Mouse (Mus musculus): Measurements from ENCODE around the gene Pdcd1lg2. TPM values are rescaled to one million over a fixed set of nuclear protein-coding genes. Genes with fewer than 3 reads are reported as not detected.

Pdcd1lg2 gene
- polyA plus RNA-seq, 1 experiment from 2014 or later, result not detected

GRCm38 (mm10) chr19:29457982-29458381 lies 47.3 kb downstream of the Pdcd1lg2 start:
- H3K27me3 ChIP-seq (ENCODE audit: insufficient read depth, low read length), result no peaks in the 10 kb centered on the region
- DNase-seq (ENCODE audit: low spot score) (no peak), ATAC-seq (replicated peaks; ENCODE audit: low FRiP score, low read depth) (no peak)
- H3K27ac ChIP-seq, result no peak overlapping the region
- no peaks in the 10 kb centered on the region for H3K9me3 ChIP-seq (replicated peaks; ENCODE audit: low read length)
- no peaks in the 10 kb centered on the region for H3K36me3 ChIP-seq (ENCODE audit: insufficient read depth, low read length)
- H3K9ac ChIP-seq (ENCODE audit: low read depth, low read length), result no peak overlapping the region
- H3K4me2 ChIP-seq (ENCODE audit: low read length), result no peak overlapping the region
- H3K4me1 ChIP-seq (replicated peaks; ENCODE audit: insufficient read depth, low read length), result no peaks in the 10 kb centered on the region
- WGBS, result 97% methylated on average over 1 of the region's 1 CpGs
- TF ChIP-seq CTCF (IDR thresholded peaks at IDR 0.05; ENCODE audit: low read depth), result no peak
- H3K4me3 ChIP-seq (replicated peaks; ENCODE audit: low read depth, low read length), result no peak overlapping the region

DNA sequence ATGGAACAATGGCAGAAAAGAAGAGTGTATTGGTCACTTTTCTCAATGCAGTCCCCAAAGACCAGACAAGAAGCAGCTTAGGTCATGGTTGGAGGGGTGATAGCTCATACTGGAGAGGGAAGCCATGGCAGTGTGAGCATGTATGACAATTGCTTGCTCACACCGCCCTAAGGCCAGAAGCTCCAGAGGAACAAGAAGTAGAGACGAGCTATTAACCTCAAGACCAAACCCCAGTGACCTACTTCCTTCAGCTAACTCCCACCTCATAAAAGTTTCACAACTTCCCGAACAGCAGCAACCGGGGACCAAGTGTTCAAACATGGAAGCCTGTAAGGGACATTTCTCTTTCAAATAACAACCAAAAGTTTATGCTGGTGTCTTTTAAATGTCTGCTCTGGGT lies 51.7 kb downstream of the Pdcd1lg2 start:
- WGBS, result 56% methylated on average over 4 of the region's 4 CpGs
- H3K4me1 ChIP-seq (replicated peaks; ENCODE audit: insufficient read depth, low read length), result no peaks in the 10 kb centered on the region
- no peak for TF ChIP-seq CTCF (IDR thresholded peaks at IDR 0.05; ENCODE audit: low read depth)

DNA sequence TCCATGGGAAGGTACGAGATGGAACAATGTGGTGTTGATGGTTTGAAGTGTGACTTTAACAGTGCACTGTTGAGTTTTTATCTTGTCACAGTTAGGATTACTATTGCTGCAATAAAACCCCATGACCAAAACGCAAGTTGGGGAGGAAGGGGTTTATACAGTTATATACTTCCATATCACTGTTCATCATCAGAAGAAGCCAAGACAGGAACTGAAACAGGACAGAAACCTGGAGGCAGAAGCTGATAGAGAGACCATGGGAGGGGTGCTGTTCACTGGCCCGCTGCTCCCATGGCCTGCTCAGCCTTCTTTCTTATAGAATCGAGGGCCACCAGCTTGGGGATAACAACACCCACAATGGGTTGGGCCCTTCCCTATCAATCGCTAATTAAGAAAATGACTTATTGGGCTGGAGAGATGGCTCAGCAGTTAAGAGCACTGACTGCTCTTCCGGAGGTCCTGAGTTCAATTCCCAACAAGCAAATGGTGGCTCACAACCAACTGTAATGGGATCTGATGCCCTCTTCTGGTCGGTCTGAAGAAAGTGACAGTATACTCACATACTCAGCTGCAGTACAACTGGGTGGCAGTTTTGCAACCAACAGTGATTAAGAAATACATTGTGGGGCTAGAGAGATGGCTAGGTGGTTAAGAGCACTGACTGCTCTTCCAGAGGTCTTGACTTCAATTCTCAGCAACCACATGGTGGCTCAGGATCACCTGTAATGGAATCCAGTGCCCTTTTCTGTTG lies 53.1 kb downstream of the Pdcd1lg2 start:
- Histone ChIP-seq H3K9ac (ENCODE audit: low read depth, low read length) (no peak overlapping the region), H3K9me3 (replicated peaks; ENCODE audit: low read length) (no peaks in the 10 kb centered on the region), H3K27me3 (ENCODE audit: insufficient read depth, low read length) (no peaks in the 10 kb centered on the region), H3K4me1 (replicated peaks; ENCODE audit: insufficient read depth, low read length) (no peaks in the 10 kb centered on the region), H3K27ac (no peak overlapping the region), H3K36me3 (ENCODE audit: insufficient read depth, low read length) (no peaks in the 10 kb centered on the region), H3K4me3 (replicated peaks; ENCODE audit: low read depth, low read length) (no peak overlapping the region), H3K4me2 (ENCODE audit: low read length) (no peak overlapping the region)
- ATAC-seq (replicated peaks; ENCODE audit: low FRiP score, low read depth), result no peak
- DNase-seq (ENCODE audit: low spot score), result no peak
- WGBS, result 87% methylated on average over 7 of the region's 7 CpGs
- no peak for TF ChIP-seq CTCF (IDR thresholded peaks at IDR 0.05; ENCODE audit: low read depth)

More for the DNA sequence above, 51.7 kb downstream of the Pdcd1lg2 start:
- Histone ChIP-seq H3K4me3 (replicated peaks; ENCODE audit: low read depth, low read length) (no peak overlapping the region), H3K27me3 (ENCODE audit: insufficient read depth, low read length) (no peaks in the 10 kb centered on the region), H3K27ac (no peak overlapping the region), H3K9me3 (replicated peaks; ENCODE audit: low read length) (no peaks in the 10 kb centered on the region), H3K36me3 (ENCODE audit: insufficient read depth, low read length) (no peaks in the 10 kb centered on the region), H3K9ac (ENCODE audit: low read depth, low read length) (no peak overlapping the region), H3K4me2 (ENCODE audit: low read length) (no peak overlapping the region)
- no peak for ATAC-seq (replicated peaks; ENCODE audit: low FRiP score, low read depth)
- no peak for DNase-seq (ENCODE audit: low spot score)

GRCm38 (mm10) chr19:29466819-29467218 lies 56.1 kb downstream of the Pdcd1lg2 start:
- Histone ChIP-seq H3K36me3 (ENCODE audit: insufficient read depth, low read length) (no peaks in the 10 kb centered on the region), H3K9ac (ENCODE audit: low read depth, low read length) (no peak overlapping the region), H3K27ac (no peak overlapping the region), H3K4me2 (ENCODE audit: low read length) (no peak overlapping the region), H3K27me3 (ENCODE audit: insufficient read depth, low read length) (no peaks in the 10 kb centered on the region), H3K4me3 (replicated peaks; ENCODE audit: low read depth, low read length) (no peak overlapping the region), H3K4me1 (replicated peaks; ENCODE audit: insufficient read depth, low read length) (peaks cover 6% of the 10 kb centered on the region; the same call in 1 of the 2 replicates), H3K9me3 (replicated peaks; ENCODE audit: low read length) (no peaks in the 10 kb centered on the region)
- DNase-seq (ENCODE audit: low spot score) (no peak), ATAC-seq (replicated peaks; ENCODE audit: low FRiP score, low read depth) (no peak)
- no peak for TF ChIP-seq CTCF (IDR thresholded peaks at IDR 0.05; ENCODE audit: low read depth)
- 94% methylated on average over 9 of the region's 9 CpGs for WGBS

GRCm38 (mm10) chr19:29468941-29469685 lies 58.4 kb downstream of the Pdcd1lg2 start:
- Histone ChIP-seq H3K9me3 (replicated peaks; ENCODE audit: low read length) (no peaks in the 10 kb centered on the region), H3K27ac (no peak overlapping the region), H3K9ac (ENCODE audit: low read depth, low read length) (no peak overlapping the region), H3K36me3 (ENCODE audit: insufficient read depth, low read length) (no peaks in the 10 kb centered on the region), H3K27me3 (ENCODE audit: insufficient read depth, low read length) (no peaks in the 10 kb centered on the region), H3K4me3 (replicated peaks; ENCODE audit: low read depth, low read length) (no peak overlapping the region), H3K4me2 (ENCODE audit: low read length) (no peak overlapping the region), H3K4me1 (replicated peaks; ENCODE audit: insufficient read depth, low read length) (peaks cover 6% of the 10 kb centered on the region; the same call in 1 of the 2 replicates)
- WGBS, result 65% methylated on average over 10 of the region's 10 CpGs
- ATAC-seq (replicated peaks; ENCODE audit: low FRiP score, low read depth) (no peak), DNase-seq (ENCODE audit: low spot score) (peak; percentile 53)
- no peak for TF ChIP-seq CTCF (IDR thresholded peaks at IDR 0.05; ENCODE audit: low read depth)

DNA sequence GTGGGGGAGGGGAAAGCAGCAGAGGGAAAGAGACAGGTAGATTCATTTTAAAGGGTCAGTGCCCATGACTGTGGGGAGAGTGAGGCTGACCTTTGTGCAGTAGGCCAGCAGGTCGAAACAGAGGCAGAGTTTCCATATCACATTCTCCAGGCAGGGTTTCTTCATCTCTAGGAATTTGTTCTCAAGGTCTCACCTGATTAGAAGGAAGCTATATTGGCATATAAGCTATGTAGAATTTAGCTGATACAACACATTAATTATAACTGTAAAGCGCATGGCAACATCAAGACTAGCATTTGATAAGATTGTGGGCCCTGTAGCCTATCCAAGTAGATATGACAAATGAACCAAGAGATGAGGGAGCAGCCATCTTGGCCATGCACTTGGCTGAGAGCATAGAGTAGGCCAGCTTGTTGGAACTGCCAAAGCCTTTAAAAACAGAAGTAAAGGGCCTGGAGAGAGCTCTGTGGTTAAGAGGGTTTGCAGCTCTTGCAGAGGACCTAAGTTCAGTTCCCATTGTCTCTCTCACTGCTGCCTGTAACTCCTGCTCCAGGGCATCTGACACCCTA lies 59.1 kb downstream of the Pdcd1lg2 start:
- no peak overlapping the region for H3K4me3 ChIP-seq (replicated peaks; ENCODE audit: low read depth, low read length)
- no peak overlapping the region for H3K4me2 ChIP-seq (ENCODE audit: low read length)
- no peaks in the 10 kb centered on the region for H3K27me3 ChIP-seq (ENCODE audit: insufficient read depth, low read length)
- no peak for DNase-seq (ENCODE audit: low spot score)
- 0 out of 2 replicates have a peak overlapping the region, but pooled peaks have one; percentile 28 for H3K27ac ChIP-seq
- no peaks in the 10 kb centered on the region for H3K36me3 ChIP-seq (ENCODE audit: insufficient read depth, low read length)
- H3K9me3 ChIP-seq (replicated peaks; ENCODE audit: low read length), result no peaks in the 10 kb centered on the region
- no peak for TF ChIP-seq CTCF (IDR thresholded peaks at IDR 0.05; ENCODE audit: low read depth)
- H3K4me1 ChIP-seq (replicated peaks; ENCODE audit: insufficient read depth, low read length), result peaks cover 6% of the 10 kb centered on the region; the same call in 1 of the 2 replicates
- no peak for ATAC-seq (replicated peaks; ENCODE audit: low FRiP score, low read depth)
- 90% methylated on average over 2 of the region's 2 CpGs for WGBS
- H3K9ac ChIP-seq (ENCODE audit: low read depth, low read length), result no peak overlapping the region

Data from kidney, postnatal 0 days (tissue).